24 mouse cellular contexts compared by ENCODE assay signal in genomic region chr4:147268735-147269134, GRCm38 (mm10). TPM values are rescaled to one million over a fixed set of nuclear protein-coding genes. Genes with fewer than 3 reads are reported as not detected.
"Had no signal": no experiment of that assay in that cellular context is flagged by ENCODE, and none has a peak within 500 bp of the region (broad histone marks: within the 10 kb centered on the region; RNA-seq: fewer than 3 reads in every experiment).

No protein-coding gene starts in this region.

RNA-seq across cellular contexts. Expression of gene Zfp988, which starts 36.7 kb away (rescaled TPM):
- total RNA-seq: common myeloid progenitor, adult 5-6 weeks; forebrain, postnatal 0 days; gastrocnemius, adult 18-20 months; gastrocnemius, adult 2 months; gastrocnemius, postnatal 10 days; gastrocnemius, postnatal 14 days; gastrocnemius, postnatal 36 days; gastrocnemius, postnatal 4 days; granulocyte monocyte progenitor cell, adult 5-6 weeks; heart, adult 18-20 months; heart, adult 2 months; heart, adult 8-10 months had no signal
- polyA plus RNA-seq: embryonic facial prominence, embryonic 11.5 days; embryonic facial prominence, embryonic 13.5 days; embryonic facial prominence, embryonic 14.5 days; embryonic facial prominence, embryonic 15.5 days; erythroblast, embryonic 14.5 days; forebrain, embryonic 10.5 days; forebrain, embryonic 11.5 days; forebrain, embryonic 13.5 days; forebrain, embryonic 14.5 days; forebrain, embryonic 15.5 days; forebrain, embryonic 16.5 days; forebrain, postnatal 0 days; gonadal fat pad, adult 2 months; heart, adult 2 months had no signal
